Mouse (Mus musculus): ENCODE results near the gene Zcchc13.
"Not testable (repeated sequence)": the region's sequence is repeated elsewhere in the genome, so short reads cannot be mapped to it uniquely, and the experiment has no call there.

Zcchc13 gene

GRCm38 (mm10) chrX:103644301-103644700 lies 13.9 kb downstream of the Zcchc13 start:
- no peak for DNase-seq (ENCODE audit: low spot score in 2 of 2)

DNA sequence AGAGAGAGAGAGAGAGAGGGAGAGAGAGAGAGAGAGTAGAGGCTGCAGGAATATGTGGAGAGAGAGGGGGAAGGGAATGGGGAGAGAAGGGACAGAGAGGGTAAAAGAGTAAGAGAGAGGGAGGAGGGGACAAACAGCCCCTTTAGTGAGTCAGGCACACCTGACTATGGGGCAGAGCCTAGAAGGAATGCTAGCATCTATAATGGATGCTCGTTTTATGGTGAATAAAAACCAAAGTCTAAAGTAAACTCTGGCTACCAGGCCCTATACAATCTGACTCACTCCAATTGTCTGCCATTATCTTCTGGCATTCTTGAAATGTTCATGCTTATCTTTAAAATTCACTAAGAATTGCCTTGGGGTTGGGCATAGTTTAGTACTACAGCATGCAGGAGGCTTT lies 21.7 kb downstream of the Zcchc13 start:
- DNase-seq (ENCODE audit: low spot score in 2 of 2): no peak

DNA sequence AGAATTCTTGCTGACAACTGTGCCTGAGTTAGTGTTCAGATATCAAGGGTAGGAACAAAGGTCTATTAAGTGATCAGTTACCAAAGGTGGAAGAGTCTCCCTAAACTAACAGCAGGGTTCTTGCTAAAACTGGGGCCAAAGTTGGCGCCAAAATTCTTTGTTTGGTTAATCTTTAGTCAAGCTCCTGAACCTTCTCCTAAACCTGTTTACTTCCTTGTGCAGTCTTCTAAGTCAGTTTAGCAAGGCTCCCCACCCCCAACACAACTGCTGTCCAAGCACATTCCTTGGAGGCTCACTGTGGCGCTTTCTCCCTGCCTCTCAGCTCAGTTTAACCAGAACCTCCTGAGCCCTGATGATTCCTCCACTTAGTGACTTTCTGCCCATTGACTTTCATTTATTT lies 22.6 kb downstream of the Zcchc13 start:
- no peak for DNase-seq (ENCODE audit: low spot score in 2 of 2)

DNA sequence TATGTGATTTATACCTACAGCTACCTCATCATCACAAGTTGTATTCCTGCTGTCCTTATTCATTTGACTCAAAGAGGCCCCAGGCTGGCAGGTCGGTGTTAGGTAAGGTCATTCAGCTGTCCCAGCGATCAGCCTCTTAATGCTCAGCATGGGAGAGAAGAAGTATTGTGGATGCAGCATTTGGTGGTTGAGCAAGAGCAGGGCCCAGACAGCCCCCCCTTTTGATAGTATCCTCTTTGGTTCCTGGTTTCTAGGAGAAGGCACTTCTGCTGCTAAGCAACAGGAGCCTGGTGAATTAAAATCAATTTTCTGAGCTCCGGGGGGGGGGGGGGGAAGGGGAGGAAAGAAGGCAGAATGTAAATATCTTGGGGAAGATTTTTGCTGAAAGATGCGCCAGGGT lies 28.6 kb downstream of the Zcchc13 start:
- DNase-seq (ENCODE audit: low spot score in 2 of 2): no peak

DNA sequence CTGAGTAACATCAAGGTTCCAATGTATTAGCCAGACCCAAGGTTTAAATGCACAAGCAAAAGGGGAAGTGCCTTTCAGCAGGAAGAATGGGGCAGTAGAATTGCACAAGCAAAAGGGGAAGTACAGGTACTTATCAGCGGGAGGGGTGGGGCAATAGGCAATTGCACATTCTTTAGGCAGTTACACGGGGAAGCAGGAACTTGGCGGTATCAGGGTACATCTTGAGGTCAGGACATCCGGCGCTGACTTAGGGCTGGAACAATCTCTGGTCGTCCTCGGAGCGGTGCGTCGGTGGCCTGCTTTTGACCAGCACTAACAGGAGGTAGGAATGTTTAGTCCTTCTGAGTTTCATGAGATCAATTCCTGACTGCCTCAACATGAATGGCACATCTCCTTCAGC lies 34.1 kb downstream of the Zcchc13 start:
- not testable (repeated sequence) for DNase-seq (ENCODE audit: low spot score in 2 of 2)

- no peak for DNase-seq (ENCODE audit: low spot score in 2 of 2)
Observed at GRCm38 (mm10) chrX:103670245-103670644, 39.9 kb downstream of the Zcchc13 start.

DNA sequence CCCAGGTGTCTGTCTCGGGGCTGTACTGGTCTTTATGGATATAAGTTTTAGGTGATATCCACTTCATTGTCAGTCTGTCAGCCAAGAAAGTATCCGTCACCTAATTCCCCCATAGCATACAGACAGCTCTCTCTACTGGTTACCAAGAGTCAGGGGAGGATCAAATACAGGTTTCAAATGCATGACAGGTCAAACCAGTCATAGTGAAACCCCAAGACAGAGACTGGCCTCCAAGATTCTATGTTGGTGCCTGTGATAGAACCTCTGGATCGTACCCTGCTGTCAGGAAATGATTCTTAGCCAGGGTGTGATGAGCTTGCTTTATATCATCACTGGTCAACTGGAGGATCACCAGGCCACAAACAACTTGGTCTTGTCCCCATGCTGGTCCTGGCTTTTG lies 43.4 kb downstream of the Zcchc13 start:
- DNase-seq (ENCODE audit: low spot score in 2 of 2): no peak

- no peak for DNase-seq (ENCODE audit: low spot score in 2 of 2)
Observed at GRCm38 (mm10) chrX:103674674-103675073, 44.3 kb downstream of the Zcchc13 start.
